Mouse (Mus musculus) embryonic stem cell, embryonic (primary cell): ENCODE measurements at regions not wholly inside any gene's neighbourhood (a gene's known extent, or its start where the extent isn't known, plus 50 kb on each side); places are given as distances from the start of the nearest gene placed in this dataset.

ENCODE experiments used
- CTCF ChIA-PET, 4 experiments: fragments of 300-600 bp in 2 of 4; fragments of 350-600 bp in 2 of 4; sonication (Branson Sonifier 250); formaldehyde crosslinking; loops; one replicate each; lab custom pipeline; 2022; ENCODE audit warnings: inconsistent platforms in 2 of 4; lab: Charles Lee
- POLR2A ChIA-PET, 4 experiments: fragments of 300-600 bp in 2 of 4; fragments of 350-600 bp in 2 of 4; sonication (Branson Sonifier 250); formaldehyde crosslinking; loops; one replicate each; lab custom pipeline; 2022; ENCODE audit warnings: antibody characterized with exemption in 4 of 4, inconsistent platforms in 1 of 4; lab: Charles Lee

DNA sequence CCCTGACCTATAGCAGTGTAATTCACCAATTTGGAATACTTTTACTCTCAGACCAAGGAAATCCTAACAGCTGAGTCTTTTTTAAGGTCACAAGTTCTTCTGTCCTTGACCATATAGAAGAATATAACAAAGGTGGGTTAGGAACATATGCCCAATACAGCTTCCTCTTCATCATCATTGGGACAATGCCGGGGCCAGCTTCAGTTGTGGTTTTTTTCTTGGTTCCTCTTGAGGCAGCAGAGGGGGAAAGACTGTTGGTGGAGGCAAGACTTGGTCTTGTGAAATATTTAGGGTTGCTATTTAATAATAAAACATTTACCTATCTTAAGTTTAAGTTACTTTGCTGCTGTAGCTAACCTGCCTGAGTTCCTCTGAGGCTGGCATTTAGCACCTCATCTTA lies 144.8 kb upstream of the Htr1f start:
- CTCF ChIA-PET = no interaction called here

DNA sequence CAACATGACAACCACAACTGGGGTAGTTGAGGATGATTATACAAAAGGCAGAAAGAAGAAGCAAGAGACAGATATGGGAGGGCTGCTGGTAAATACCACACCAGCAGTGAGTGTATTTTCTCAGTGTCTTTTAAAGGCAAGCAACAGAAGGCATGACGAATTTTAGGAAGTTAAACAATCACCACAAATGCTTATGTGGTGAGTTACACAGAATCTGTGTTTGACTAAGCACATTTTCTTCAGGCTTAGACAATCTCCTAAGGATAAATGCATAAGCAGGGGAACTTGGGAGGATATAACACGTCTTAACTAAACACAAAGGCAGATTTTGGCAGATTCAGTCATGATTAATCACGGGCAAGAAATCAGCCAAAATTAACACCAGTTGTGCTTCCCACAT lies 141.8 kb upstream of the Htr1f start:
- POLR2A ChIA-PET = no interaction called here
- CTCF ChIA-PET = no interaction called here

More for the DNA sequence above, 144.8 kb upstream of the Htr1f start:
- POLR2A ChIA-PET = no interaction called here

DNA sequence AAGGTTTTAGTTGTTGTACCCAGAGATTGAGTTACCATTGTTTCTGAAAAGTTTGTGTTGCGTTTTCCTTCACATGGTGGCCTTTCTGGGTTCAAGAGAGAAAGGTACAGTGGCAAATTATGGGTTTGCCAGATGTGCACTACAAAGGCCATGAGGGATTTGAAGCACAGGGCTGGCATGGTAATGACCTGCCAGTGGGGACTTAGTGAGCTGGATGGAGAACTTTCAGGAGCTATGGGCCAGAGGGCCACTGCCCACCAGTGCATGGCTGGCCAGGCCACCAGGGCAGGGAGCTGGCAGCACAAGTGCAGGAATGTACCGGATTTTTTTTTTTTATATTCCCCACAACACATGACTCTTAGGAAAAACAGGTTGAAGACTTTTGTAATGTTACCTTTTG lies 128.8 kb upstream of the Htr1f start:
- POLR2A ChIA-PET = interaction anchor here in 1 of 4 experiments (0.5 kb wide), 1 partner anchor 195 kb away, joined by 3 read pairs; no protein-coding TSS in a partner anchor
- CTCF ChIA-PET = no interaction called here

DNA sequence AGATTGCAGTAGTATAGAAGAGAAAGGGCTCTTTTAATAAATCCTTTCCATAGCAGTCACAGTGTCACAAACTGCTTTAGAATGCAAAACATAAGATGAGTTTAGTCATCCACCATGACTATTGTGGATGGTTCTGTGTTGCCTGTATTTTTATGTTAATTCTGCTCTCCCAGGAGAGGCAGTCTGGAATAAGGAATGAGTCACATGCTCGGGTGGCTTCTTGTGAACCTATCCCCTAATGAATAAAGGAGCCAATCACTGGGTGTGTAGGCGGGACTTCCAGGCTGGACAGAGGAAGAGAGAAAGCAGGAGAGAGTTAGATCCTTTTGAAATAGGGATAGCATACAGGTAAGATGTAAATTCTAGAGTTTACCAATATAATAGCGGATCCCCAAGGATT lies 128.3 kb upstream of the Htr1f start:
- ChIA-PET POLR2A (no interaction called here), CTCF (no interaction called here)

DNA sequence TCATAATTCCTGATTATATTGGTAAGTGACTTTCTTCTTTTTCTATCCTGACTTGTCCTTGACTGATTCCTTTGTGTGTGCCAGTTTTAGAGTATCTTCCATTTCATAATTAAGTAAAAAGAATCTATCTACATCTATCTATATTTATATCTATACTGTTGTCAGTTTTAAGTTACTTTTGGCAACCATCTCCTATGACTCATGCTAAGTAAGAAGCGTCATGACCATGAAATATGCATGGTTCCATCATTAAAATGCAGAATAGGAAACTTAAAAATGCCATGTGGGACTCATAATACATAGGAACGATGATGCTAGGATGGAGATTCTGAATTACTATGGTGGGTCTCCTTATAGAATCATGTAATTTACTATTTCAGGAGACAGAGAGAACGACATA lies 113.8 kb upstream of the Htr1f start:
- POLR2A ChIA-PET = no interaction called here

DNA sequence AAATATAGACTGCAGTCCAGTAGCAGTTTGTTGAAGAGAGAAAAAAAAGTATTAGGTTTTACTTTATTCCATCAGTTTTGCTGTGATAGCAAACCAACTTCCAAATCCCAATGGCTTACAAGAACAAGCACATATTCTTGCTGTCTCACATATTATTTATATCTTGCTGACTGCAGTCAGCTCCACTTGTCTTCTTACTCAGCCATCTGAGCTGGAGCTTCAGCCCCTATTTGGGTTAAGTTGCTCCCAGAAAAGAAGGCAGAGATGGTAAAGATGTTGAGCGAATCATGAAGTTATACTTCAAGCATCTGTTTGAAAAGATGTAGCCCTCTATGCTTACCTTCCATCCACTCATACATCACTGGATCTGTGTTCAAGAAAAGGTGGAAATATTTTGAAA lies 106.7 kb upstream of the Htr1f start:
- ChIA-PET CTCF (no interaction called here), POLR2A (no interaction called here)

More for the DNA sequence above, 113.8 kb upstream of the Htr1f start:
- CTCF ChIA-PET = no interaction called here

DNA sequence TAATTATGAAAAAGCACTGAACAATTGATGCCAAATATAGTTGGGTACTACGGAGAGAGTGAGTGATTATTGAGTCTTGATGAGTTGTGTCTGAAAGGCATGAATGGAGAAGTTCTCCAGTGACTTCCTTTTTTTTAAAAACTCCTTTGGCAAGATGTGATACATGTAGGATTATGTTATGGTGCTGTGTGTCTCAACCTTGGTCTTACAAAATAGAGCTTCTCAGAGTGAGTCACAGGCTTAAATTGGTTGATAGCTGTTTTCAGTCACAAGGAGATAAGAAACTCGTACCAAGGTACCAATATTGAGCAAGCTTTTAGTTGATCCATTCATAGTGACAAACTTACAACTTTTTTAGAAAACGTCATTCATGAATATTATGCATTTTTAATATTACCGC lies 95.7 kb upstream of the Htr1f start:
- POLR2A ChIA-PET = interaction anchor here in 1 of 4 experiments (0.6 kb wide), 1 partner anchor 162 kb away, joined by 3 read pairs; no protein-coding TSS in a partner anchor
- CTCF ChIA-PET = no interaction called here

DNA sequence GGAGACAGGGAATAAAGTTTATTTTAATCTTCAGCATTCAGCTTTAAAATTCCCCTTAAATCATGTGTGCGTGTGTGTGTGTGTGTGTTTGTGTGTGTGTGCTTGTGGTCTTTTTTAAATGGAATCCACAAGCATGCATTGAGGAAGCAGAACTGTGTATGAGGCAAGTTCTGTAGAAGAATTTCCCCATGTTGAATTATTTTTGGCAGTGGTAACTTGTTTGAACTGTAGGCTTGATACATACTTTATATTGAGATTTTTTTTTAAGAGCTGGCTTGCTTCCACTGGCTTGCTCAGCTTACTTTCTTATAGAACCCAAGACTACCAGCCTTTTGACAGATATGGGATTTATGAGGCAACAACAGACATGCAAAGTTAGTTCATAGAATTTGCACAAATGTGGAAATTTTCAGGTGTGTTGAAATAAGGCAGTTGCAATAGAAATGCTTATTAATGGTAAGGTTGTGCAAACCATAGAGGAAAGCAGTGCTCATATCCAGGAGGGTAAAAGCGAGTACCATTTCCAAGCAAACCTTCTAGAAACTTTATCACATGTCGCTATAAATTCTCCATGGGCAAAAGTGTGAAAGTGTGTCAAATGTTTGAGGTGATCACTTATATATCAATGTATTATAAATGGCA lies 91.7 kb upstream of the Htr1f start:
- POLR2A ChIA-PET = no interaction called here

DNA sequence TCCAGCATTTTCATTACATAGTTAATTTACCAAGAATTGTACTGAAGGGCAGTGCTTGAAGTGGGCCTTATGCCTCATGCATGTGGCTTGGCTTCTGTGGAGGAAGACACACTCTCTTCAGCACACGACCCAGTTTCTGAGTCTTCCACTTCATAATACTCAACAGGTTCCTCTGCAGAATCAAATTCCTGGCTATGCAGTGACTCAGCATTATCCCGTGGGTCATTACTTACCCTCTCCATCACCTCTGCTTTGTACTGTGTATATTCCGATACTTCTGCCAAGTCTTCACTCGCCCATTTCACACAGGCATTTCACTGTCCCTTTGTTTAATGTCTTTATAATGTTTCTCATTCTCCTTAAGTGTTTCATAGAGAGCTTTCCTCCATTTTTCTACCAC lies 90.1 kb upstream of the Htr1f start:
- ChIA-PET CTCF (no interaction called here), POLR2A (no interaction called here)

More for the DNA sequence above, 91.7 kb upstream of the Htr1f start:
- CTCF ChIA-PET = no interaction called here

DNA sequence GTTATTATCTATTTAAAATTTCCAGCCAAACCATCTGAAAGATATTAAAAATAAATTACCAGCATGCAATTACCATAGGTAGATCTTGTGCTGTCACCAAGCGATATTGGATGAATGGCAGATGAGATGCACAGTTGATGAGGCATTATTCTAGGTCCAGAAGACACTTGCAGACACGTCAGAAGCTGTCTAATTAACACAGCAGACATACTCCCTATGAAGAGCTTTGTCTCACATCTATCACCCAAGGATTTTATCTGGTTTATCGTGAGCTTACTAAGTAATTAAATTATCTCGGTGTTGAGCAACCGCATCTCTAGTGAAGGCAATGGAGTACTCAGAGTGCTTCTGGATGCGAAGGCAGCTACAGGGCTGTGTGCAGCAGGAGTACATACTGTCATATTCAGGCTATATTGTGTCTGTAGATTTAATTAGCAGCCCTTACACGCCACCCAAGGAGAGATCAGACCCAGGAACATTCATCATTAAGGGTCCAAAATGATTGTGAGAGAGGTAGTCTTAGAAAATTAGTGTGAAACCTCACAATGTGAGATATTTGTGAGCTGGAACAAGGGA lies 86.0 kb upstream of the Htr1f start:
- POLR2A ChIA-PET = no interaction called here
- CTCF ChIA-PET = no interaction called here

DNA sequence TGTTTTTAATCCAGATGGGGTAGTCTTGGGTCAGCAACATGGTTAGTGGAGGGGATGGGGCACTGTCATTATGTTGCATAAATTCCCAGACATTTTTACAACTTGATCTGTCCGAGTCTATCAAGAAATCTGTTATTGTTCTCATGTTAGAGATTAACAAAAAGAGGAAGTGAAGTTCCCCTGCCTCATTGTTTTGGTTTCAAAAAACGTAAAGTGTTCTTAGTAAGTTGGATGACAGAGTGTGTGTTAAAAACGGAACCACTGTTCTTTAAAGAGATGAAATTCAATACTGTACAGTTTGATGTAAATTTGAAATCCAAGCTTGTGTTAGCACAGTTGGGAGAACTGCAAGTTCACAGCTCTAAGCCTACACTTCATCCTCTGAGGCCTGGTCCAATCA lies 68.9 kb upstream of the Htr1f start:
- ChIA-PET POLR2A (no interaction called here), CTCF (no interaction called here)

DNA sequence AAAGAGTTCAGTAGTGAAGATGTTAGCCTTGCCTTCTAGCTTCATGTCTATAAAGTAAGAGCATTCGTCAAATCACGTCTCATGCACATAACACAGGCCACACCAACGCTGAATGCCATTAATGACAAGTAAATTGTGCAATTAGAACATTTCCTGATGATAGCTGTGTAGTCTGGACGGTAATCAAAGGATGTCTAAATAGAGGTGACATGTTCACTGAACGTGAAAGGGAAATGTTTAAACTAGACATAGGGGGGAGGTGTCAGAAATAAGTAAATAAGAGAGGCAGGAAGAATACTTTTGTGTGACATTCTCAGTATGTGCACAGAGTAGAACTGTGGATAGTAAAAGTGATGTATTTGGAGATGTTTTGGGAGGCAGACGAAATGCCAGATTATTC lies 61.5 kb upstream of the Htr1f start:
- CTCF ChIA-PET = no interaction called here
- POLR2A ChIA-PET = no interaction called here

DNA sequence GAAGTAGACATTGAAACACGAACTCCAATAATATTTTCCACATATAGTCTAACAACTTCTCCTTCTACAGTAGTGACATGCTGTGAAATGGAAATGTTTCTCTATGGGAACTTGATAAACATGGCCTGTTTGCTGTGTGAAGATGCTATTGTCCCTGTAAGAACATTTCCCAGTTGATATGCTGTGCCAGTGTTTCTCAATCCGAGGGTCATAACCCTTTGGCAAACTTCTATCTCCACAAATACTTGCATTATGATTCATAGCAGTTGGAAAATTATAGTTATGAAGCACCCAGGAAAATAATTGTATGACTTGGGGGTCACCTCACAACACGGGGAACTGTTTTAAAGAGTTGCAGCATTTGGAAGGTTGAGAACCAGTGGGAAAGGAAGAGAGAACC lies 57.1 kb upstream of the Htr1f start:
- CTCF ChIA-PET = no interaction called here
- POLR2A ChIA-PET = no interaction called here

DNA sequence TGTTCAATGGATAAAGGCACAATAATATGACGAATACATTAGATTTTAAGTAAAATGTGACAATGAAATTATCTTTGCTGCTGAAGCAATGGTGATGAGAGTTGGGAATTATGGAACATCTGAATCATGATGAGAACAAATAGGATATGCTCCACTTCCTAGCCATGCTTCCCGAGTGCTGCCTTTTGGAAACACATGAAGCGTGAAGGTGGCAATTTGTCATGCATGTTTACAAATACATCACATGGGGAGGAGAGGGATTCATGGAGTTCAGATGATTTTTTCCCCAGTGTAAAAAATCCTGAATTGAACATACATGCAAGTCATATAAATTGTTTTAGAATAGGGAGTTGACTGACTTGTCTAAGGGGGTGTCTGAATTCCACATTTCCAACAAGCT lies 54.6 kb upstream of the Htr1f start:
- CTCF ChIA-PET = no interaction called here

DNA sequence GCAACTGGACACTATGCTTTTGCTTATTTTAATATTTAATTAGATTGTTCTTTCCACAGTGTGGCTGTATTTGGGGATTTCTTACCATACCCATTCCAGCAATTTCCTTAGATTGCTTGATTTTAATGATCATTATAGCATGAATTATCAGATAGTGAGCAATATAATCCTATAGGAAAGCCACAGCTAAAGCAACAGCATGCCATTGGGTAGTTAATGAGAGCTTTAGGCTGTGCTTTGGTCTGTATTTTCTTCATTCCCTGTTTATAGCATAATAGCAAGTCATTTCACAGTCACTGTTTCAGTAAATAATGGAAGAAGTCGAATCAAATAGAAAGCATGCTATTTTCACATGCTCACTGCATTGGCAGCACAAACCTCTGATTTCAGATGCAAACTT lies 49.9 kb upstream of the Htr1f start:
- ChIA-PET POLR2A (no interaction called here), CTCF (no interaction called here)

More for the DNA sequence above, 54.6 kb upstream of the Htr1f start:
- POLR2A ChIA-PET = no interaction called here
